Mouse (Mus musculus) frontal cortex, postnatal 10 days (tissue): ENCODE measurements around the gene Spata5.
"Not testable (repeated sequence)": the region's sequence is repeated elsewhere in the genome, so short reads cannot be mapped to it uniquely, and the experiment has no call there.

Experiments used
- DNase-seq, 2 experiments: peaks; one replicate each; pipeline ENCODE4 v3.0.0; 2022; ENCODE audit warnings: low spot score in 2 of 2, mixed read lengths in 1 of 2

Spata5 gene

GRCm38 (mm10) chr3:37569661-37570566 is 150.2 kb downstream of the Spata5 start:
- no peak for DNase-seq

- DNase-seq, result no peak
Observed at GRCm38 (mm10) chr3:37571633-37572032, 151.9 kb downstream of the Spata5 start.

- DNase-seq, result no peak
Observed at GRCm38 (mm10) chr3:37572066-37572465, 152.4 kb downstream of the Spata5 start.

DNA sequence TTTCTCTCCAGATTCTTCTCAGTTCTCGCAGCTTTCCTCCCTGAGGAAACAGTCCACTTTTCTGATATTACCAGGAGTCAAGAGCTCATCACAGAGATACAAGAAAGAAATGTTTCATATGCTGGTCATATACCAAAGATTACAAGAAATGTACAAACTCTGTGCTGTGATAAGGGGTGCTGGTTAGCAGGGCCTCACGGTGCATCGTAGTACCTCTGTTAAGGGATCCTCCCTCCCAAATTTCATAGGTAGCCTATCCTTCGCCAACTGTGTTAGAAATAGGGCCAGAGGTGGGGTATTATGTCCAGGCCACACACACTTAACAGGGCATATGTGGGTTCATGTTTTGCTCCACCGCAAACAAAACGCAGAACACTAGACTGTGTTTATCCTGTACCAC is 157.1 kb downstream of the Spata5 start:
- DNase-seq, result no peak

GRCm38 (mm10) chr3:37577706-37578105 is 158.0 kb downstream of the Spata5 start:
- DNase-seq, result no peak

DNA sequence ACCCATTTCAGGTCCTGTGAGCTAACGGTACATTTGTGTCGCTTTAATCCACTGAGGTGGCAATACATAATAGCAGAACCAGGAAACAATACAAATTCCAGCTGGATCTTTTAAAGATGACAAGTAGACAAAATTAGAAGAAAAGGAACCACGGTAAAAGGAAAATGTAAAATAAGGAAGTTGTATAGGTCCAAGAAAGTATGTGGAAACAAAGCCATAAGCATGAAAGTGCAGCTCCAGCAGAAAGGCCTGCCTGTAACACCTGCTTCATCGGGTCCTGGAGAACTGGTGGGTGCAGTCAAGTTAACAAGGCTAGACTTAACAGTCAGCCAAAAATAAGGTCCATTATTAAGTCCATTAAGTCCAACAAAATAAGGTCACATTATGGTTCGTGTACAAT is 164.9 kb downstream of the Spata5 start:
- DNase-seq, result no peak

GRCm38 (mm10) chr3:37585967-37586730 is 166.5 kb downstream of the Spata5 start:
- no peak for DNase-seq

GRCm38 (mm10) chr3:37586731-37587578 is 167.3 kb downstream of the Spata5 start:
- no peak for DNase-seq

DNA sequence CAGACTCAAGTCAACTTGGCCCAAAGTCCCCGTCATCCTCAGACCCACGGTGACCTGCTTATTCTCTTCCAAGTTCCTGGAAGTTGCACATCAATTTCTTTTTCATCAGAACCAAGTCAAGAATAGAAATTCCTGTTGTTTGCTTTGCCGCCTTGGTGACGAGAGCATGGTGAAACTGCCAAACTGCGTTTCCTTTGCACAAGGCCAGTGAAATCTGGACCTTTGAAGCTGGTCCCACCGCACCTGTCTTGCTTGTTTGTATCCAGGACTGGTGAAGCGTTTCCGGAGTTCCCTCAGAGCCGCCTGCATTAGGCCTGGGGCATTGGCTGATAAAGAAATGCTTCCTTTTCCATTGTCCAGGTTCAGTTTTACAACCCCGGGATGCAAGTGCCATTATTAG is 176.0 kb downstream of the Spata5 start:
- no peak for DNase-seq

DNA sequence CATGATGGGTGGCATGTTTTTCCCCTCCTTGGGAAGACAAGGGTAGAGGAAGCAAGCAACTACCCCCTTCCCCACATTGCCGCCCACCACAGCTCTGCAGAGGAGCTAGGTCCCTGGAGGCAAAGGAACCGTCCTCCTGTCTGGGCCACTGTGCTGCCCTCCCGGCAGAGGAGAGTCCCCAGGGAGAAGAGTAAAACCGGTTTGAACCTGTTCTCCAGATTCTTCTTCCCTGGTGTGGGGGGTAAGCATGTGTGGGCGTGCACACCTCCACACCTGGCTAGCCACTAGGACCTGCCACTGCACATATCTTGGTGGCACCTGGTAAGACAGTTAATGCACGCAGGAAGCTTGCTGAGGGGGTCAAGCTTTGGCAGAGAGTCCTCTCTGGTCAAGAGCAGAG is 176.8 kb downstream of the Spata5 start:
- DNase-seq, result no peak

GRCm38 (mm10) chr3:37597200-37597599 is 177.5 kb downstream of the Spata5 start:
- DNase-seq, result no peak

GRCm38 (mm10) chr3:37599641-37600040 is 179.9 kb downstream of the Spata5 start:
- DNase-seq, result not testable (repeated sequence)

- DNase-seq, result no peak
Observed at GRCm38 (mm10) chr3:37602356-37602755, 182.7 kb downstream of the Spata5 start.

- DNase-seq, result no peak
Observed at GRCm38 (mm10) chr3:37602890-37603289, 183.2 kb downstream of the Spata5 start.

DNA sequence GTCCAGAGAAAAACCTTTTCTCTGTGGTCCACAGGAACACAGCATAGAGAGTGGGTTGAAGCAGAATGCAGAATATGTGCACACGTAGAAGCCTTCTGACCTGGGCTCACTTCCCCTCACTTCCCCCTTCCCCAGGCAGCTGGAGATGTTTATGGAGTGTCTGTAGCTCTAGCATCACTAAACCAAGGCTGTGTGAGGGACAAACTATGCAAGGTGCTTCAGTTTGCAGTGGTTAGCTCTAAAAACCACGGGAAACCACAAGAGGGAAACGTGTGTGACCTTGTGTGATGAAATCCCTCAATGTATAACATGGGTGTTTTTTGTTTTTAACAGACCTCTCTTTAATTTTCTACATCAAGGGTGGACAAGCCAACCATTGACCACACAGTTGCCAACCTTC is 183.8 kb downstream of the Spata5 start:
- DNase-seq, result no peak

DNA sequence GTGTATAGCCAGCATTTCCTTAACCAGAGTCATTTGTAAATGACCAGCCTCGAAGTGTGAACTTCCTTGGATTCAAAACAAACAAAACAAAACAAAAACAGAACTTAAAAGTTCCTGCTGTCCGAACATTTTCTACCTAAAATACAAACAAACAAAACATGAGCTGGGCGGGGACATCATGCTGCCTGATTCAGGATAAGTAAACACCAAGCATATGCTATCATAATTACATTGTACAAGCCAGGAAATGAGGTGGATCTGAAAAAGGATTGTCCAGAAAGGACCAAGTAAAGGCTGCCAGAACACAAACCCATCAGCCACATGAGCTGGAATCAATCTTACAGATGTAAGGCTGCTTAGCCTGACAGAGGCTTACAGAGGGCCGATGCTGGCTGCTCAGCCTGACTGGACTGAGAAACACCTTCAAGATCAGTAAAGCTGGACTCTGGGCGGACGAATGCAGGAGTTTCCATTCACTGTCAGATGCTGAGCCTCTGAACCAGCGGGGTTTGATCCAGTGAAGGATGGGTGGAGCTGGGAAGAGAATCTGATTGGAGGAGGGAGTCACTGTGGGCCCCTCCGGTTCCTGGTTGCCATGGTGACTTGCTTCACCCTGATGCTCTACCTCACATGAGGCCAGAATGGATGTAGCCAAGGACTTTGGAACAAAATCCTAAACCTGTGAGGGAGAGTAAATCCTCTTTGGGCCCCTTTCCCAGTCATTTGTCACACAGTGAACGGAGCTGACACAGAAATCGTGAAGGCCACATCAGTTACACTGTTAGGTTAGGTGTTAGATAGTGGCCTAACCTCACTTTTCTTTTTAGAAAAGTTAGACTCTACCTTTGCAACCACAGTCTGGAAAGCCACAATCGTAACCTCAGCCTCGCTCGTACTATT is 185.5 kb downstream of the Spata5 start:
- DNase-seq, result no peak

DNA sequence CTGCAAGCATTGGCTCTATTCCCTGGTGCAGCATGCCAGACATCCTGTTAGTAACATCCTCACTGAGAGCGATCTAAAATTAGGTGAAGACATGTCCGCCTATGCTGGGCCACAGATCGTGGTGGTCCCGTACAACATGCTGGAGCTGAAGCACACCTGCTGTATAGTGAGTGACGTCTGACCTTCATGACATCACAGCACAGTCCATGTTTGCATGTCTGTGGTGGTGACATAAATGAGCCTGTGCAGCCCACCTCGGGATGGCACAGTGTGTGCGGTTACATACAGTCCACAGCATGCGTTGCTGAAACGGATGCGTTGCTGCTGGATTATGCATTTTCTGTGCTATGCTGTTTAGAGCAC is 186.2 kb downstream of the Spata5 start:
- no peak for DNase-seq

DNA sequence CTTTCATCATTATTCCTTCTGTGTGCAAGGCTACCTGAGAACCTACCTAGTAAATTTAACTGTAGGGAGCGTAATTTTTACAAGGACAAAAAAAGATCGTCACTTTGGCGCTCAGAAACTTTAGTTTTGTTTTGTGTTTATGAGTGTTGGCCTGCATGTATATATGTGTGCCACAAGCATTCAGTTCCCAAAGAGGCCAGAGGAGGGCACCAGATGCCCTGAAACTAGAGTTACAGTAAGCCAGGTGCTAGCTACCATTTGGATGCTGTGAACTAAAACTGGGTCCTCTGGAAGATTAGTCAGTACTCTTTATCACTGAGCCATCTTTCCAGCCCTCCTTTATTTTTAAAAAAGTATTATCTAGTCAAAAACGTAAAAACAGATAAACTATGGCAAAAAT is 189.2 kb downstream of the Spata5 start:
- DNase-seq, result no peak

DNA sequence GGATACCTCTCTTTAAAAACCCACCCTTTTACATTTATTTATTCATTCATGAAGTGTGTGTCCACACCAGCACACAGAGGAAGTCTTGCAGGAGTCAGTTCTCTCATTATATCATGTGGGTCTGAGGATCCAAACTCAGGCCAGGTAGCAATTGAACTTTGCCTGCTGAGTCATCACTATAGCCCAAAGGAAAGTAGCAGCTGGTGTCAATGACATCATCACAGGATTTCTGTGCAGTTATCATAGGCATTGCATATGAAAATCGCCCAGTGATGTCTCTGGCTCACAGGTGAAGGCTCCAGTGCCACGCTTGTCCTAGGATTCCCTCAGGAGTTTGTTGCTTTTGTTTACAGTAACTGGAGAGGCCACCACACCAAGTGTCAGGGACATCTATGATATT is 191.0 kb downstream of the Spata5 start:
- no peak for DNase-seq

GRCm38 (mm10) chr3:37613722-37614121 is 194.0 kb downstream of the Spata5 start:
- DNase-seq, result no peak
